Mouse (Mus musculus): Measurements from ENCODE around the gene Arpc1a. TPM values are rescaled to one million over a fixed set of nuclear protein-coding genes. Genes with fewer than 3 reads are reported as not detected.

Arpc1a gene
- polyA plus RNA-seq, 1 experiment from 2014 or later, result 146 TPM

DNA sequence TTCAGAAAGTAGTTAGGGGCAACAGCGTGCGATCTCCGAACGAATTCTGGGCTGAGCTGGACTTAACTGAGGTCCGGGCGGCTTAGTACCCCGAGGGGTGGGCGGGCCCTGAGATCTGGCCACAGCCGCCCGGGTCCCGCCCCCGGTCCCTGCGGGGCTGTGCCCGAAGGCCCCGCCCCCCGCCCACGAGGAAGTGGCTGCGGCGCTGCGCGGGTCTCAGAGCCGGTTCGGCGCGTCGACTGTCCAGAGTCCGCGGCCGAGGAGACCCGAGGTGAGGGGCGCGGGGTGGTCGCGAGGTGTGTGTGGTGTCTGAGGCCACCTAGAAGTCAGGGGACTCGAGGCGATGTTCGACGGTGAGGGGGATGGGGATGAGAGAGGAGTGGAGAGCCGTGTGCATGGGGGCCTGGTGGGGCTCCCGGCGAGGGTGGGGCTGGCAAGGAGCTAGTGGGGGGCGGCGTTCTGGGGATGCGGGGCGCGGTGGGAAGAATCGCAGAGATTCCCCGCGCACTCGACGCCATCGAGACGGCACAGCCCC lies 30.5 kb downstream of the Arpc1a start, which contains the start of gene Arpc1b:
Gene Arpc1b (plus strand): TSS at position 145 of the 535 bp plus-strand sequence.
- WGBS, result under 1% methylated on average over 44 of the region's 53 CpGs
- peak; percentile 81 for ATAC-seq (ENCODE audit: low read depth)

DNA sequence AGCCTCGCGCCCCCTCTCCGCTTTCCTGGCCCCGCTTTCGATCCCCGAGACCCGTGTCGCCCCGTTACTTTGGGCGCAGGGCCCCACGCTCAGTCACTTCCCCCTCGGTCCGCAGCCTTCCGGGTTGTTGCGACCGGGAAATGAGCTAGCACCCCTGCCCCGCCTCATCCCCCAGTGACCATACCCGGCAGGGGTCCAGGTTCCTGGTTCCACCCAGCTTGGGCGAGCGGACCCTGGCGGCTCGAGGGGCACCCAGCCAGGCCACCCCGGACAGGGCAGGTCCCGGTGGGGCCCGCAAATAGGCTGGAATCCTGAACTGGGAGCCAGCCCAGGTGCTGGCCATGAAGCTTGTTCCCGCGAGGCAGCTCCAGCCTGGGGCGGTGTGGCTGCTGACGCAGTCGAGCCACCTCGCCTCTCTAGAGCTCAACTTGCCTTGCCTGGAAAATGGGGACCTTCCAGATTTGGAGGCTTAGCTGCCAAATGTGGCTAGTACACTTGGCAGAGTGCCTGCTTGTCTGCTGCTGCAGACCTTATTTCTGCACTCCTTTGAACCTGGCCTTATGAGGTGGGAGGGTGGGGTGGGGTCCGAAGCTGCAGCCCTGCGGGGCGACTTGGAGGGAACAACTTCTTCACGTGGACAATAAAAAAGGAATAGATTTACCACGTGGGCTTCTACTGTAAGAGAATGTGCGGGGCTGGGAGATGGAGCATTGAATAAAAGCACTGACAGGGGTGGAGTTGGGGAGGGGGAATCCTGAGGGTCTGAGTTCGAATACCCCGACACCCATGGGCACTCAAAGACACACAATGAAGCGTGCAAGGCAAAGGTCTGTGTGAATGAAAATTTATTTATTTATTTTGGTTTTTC lies 31.2 kb downstream of the Arpc1a start:
- Histone ChIP-seq H3K9me3 (ENCODE audit: control insufficient read depth, low read length) (no peaks in the 10 kb centered on the region), H3K9ac (ENCODE audit: low read length) (peak overlapping the region; percentile 79), H3K4me1 (replicated peaks; ENCODE audit: control insufficient read depth, insufficient read depth, low read length) (peaks cover 21% of the 10 kb centered on the region), H3K27ac (ENCODE audit: low read length) (peak overlapping the region; percentile 21), H3K27me3 (ENCODE audit: control insufficient read depth, insufficient read depth, low read depth, low read length) (no peaks in the 10 kb centered on the region), H3K4me3 (ENCODE audit: low read length) (peak overlapping the region; percentile 70), H3K4me2 (ENCODE audit: low read depth, low read length) (peak overlapping the region; percentile 65), H3K36me3 (ENCODE audit: control insufficient read depth, insufficient read depth, low read length) (peaks cover 11% of the 10 kb centered on the region)
- WGBS, result 14% methylated on average over 29 of the region's 40 CpGs
- peak; percentile 45 for ATAC-seq (ENCODE audit: low read depth)

More for the DNA sequence above, 30.5 kb downstream of the Arpc1a start, which contains the start of gene Arpc1b:
- Histone ChIP-seq H3K27me3 (ENCODE audit: control insufficient read depth, insufficient read depth, low read depth, low read length) (no peaks in the 10 kb centered on the region), H3K27ac (ENCODE audit: low read length) (peak within 1 kb of the TSS; percentile 21), H3K9me3 (ENCODE audit: control insufficient read depth, low read length) (no peaks in the 10 kb centered on the region), H3K36me3 (ENCODE audit: control insufficient read depth, insufficient read depth, low read length) (peaks cover 17% of the 10 kb centered on the region), H3K4me3 (ENCODE audit: low read length) (peak within 1 kb of the TSS; percentile 70), H3K4me2 (ENCODE audit: low read depth, low read length) (peak within 1 kb of the TSS; percentile 65), H3K9ac (ENCODE audit: low read length) (peak within 1 kb of the TSS; percentile 79), H3K4me1 (replicated peaks; ENCODE audit: control insufficient read depth, insufficient read depth, low read length) (peaks cover 21% of the 10 kb centered on the region)

DNA sequence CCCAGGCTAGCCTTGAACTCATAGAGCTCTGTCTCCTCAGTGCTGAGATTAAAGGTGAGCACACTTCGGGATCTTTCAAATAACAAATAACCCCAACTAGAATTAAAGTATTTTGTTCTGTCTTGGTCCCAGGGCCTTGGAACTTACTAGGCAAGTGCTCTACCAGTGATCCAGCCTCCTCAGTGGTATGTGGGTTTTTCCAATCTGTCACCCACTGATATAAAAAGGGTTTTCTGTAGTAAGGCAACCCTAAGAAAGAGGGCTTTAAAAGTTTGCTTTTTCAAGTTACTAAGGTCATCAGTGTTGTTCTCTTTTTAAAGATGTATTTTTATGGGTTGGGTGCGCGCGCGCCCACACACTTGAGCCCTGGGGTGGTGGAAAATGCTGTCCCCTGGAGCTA lies 32.1 kb downstream of the Arpc1a start:
- no peaks in the 10 kb centered on the region for H3K27me3 ChIP-seq (ENCODE audit: control insufficient read depth, insufficient read depth, low read depth, low read length)
- 86% methylated on average over 5 of the region's 5 CpGs for WGBS
- H3K27ac ChIP-seq (ENCODE audit: low read length), result peak overlapping the region; percentile 95
- H3K4me2 ChIP-seq (ENCODE audit: low read depth, low read length), result peak overlapping the region; percentile 65
- no peak for ATAC-seq (ENCODE audit: low read depth)
- no peaks in the 10 kb centered on the region for H3K9me3 ChIP-seq (ENCODE audit: control insufficient read depth, low read length)
- peaks cover 2% of the 10 kb centered on the region for H3K36me3 ChIP-seq (ENCODE audit: control insufficient read depth, insufficient read depth, low read length)
- peak overlapping the region; percentile 70; the same call in 1 of the 2 replicates for H3K4me3 ChIP-seq (ENCODE audit: low read length)
- peak overlapping the region; percentile 58 for H3K9ac ChIP-seq (ENCODE audit: low read length)
- H3K4me1 ChIP-seq (replicated peaks; ENCODE audit: control insufficient read depth, insufficient read depth, low read length), result peaks cover 21% of the 10 kb centered on the region

DNA sequence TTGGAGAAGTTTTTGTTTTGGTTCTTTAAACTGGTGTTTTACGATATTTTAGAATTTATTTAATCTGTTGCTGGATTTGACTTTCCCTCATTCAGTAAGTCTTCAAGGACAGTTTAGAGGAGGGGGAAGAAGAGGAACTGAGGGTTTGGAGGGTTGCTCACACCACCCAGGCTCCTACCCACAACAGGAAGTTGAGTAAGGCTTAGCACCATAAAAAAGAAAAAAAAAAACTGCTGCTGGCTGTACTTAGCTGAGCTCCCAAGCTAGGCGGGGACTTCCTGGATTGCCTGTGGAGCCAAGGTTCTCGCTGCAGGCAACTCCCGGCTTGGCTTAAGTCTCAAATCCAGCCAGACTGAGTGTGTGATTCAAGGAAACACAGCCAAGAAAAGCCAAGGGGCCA lies 32.7 kb downstream of the Arpc1a start:
- H3K27me3 ChIP-seq (ENCODE audit: control insufficient read depth, insufficient read depth, low read depth, low read length), result no peaks in the 10 kb centered on the region
- no peaks in the 10 kb centered on the region; the same call in 1 of the 2 replicates for H3K36me3 ChIP-seq (ENCODE audit: control insufficient read depth, insufficient read depth, low read length)
- peaks cover 21% of the 10 kb centered on the region for H3K4me1 ChIP-seq (replicated peaks; ENCODE audit: control insufficient read depth, insufficient read depth, low read length)
- no peaks in the 10 kb centered on the region for H3K9me3 ChIP-seq (ENCODE audit: control insufficient read depth, low read length)
- ATAC-seq (ENCODE audit: low read depth), result peak; percentile 82
- H3K4me2 ChIP-seq (ENCODE audit: low read depth, low read length), result peak overlapping the region; percentile 65
- H3K9ac ChIP-seq (ENCODE audit: low read length), result peak overlapping the region; percentile 58
- peak overlapping the region; percentile 29 for H3K4me3 ChIP-seq (ENCODE audit: low read length)
- 25% methylated on average over 4 of the region's 4 CpGs for WGBS
- peak overlapping the region; percentile 95 for H3K27ac ChIP-seq (ENCODE audit: low read length)

DNA sequence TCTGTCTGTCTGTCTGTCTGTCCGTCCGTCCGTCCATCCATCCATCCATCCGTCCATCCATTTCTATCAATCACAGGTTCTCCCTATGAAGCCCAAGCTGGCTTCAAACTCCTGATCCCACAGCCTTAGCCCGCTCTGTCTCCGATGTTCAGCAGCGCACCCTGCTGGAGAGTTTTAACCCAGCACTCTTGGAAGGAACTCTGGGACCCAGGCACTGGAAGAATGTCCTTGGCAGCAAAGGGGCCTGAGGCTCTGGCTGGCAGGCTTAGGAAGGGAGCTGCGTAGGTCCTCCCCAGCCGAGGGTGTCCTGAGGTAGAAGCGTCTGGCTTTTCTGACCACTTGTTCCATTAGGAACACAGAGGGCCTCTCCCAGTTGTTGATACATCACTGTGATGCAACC lies 33.3 kb downstream of the Arpc1a start:
- 30% methylated on average over 10 of the region's 10 CpGs for WGBS

DNA sequence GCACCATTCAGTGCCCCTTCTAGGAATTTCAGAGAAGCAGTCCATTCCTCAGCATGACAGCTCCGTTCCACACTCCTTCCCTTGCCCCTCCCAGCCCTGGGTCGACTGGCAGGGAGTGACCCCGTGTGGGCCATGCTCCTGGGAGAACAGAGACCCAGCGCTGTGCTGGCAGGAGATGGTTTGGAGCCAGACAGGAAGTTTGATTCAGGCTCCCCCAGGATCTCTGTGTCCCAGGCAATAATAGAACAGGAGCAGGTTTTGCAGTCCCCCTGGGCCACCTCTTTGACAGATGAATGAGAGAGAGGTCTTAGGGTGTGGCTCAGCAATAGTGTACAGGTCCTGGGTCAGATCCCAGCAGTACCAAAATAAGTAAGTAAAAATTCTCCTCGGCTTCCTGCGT lies 34.4 kb downstream of the Arpc1a start:
- no peak overlapping the region for H3K27ac ChIP-seq (ENCODE audit: low read length)
- H3K9ac ChIP-seq (ENCODE audit: low read length), result no peak overlapping the region

More for the DNA sequence above, 33.3 kb downstream of the Arpc1a start:
- no peaks in the 10 kb centered on the region for H3K9me3 ChIP-seq (ENCODE audit: control insufficient read depth, low read length)
- H3K9ac ChIP-seq (ENCODE audit: low read length), result peak overlapping the region; percentile 17; the same call in 1 of the 2 replicates
- peak; percentile 36 for ATAC-seq (ENCODE audit: low read depth)
- peak overlapping the region; percentile 29 for H3K4me3 ChIP-seq (ENCODE audit: low read length)
- H3K27me3 ChIP-seq (ENCODE audit: control insufficient read depth, insufficient read depth, low read depth, low read length), result no peaks in the 10 kb centered on the region
- H3K36me3 ChIP-seq (ENCODE audit: control insufficient read depth, insufficient read depth, low read length), result no peaks in the 10 kb centered on the region; the same call in 1 of the 2 replicates
- H3K4me2 ChIP-seq (ENCODE audit: low read depth, low read length), result peak overlapping the region; percentile 65
- peak overlapping the region; percentile 95 for H3K27ac ChIP-seq (ENCODE audit: low read length)
- peaks cover 21% of the 10 kb centered on the region for H3K4me1 ChIP-seq (replicated peaks; ENCODE audit: control insufficient read depth, insufficient read depth, low read length)

DNA sequence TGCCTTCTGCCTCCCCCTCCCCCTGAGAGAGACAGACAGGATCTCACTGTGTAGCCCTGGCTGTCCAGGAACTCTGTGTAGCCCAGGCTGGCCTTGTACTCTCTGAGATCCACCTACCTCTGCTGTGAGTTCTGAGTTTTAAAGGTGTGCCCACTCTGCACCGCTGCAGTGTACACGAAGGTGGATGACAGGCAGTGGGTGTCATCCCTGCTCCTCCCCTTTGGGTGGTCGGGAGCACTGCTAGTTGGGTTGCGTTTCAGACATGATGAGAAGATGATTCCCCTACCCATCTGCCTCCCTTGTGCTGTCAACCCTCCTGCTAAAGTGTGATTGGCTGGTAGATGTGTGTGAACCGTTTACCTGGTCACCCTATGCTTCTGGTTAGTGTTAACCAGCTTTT lies 34.8 kb downstream of the Arpc1a start:
- H3K4me2 ChIP-seq (ENCODE audit: low read depth, low read length), result no peak overlapping the region
- H3K27ac ChIP-seq (ENCODE audit: low read length), result no peak overlapping the region
- H3K27me3 ChIP-seq (ENCODE audit: control insufficient read depth, insufficient read depth, low read depth, low read length), result no peaks in the 10 kb centered on the region
- H3K9me3 ChIP-seq (ENCODE audit: control insufficient read depth, low read length), result no peaks in the 10 kb centered on the region
- WGBS, result 82% methylated on average over 5 of the region's 5 CpGs
- H3K4me3 ChIP-seq (ENCODE audit: low read length), result no peak overlapping the region
- ATAC-seq (ENCODE audit: low read depth), result no peak
- peaks cover 10% of the 10 kb centered on the region for H3K36me3 ChIP-seq (ENCODE audit: control insufficient read depth, insufficient read depth, low read length)
- peaks cover 21% of the 10 kb centered on the region for H3K4me1 ChIP-seq (replicated peaks; ENCODE audit: control insufficient read depth, insufficient read depth, low read length)
- H3K9ac ChIP-seq (ENCODE audit: low read length), result no peak overlapping the region

More for the DNA sequence above, 34.4 kb downstream of the Arpc1a start:
- Histone ChIP-seq H3K4me3 (ENCODE audit: low read length) (no peak overlapping the region), H3K4me2 (ENCODE audit: low read depth, low read length) (no peak overlapping the region), H3K36me3 (ENCODE audit: control insufficient read depth, insufficient read depth, low read length) (peaks cover 5% of the 10 kb centered on the region), H3K9me3 (ENCODE audit: control insufficient read depth, low read length) (no peaks in the 10 kb centered on the region), H3K4me1 (replicated peaks; ENCODE audit: control insufficient read depth, insufficient read depth, low read length) (peaks cover 21% of the 10 kb centered on the region), H3K27me3 (ENCODE audit: control insufficient read depth, insufficient read depth, low read depth, low read length) (no peaks in the 10 kb centered on the region)
- WGBS, result 44% methylated on average over 6 of the region's 6 CpGs
- no peak for ATAC-seq (ENCODE audit: low read depth)

DNA sequence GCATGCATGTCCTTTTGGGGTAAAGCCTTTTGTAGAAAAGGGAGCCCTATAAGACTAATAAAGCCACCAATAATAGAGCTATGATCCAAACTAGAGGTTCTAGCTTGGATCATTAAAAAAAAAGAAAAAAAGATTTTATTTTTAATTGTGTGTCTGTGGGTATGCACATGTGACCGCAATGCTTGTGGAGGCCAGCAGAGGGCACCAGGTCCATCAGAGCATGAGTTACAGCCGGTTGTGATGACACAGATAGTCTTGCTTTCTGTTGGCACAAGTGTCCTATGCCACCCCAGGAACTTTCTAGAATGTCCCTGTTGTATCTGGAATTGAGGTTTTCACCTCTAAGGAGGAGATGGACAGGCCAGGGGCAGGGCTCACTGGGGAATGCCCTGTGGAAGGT lies 35.8 kb downstream of the Arpc1a start:
- H3K9ac ChIP-seq (ENCODE audit: low read length), result no peak overlapping the region
- H3K4me2 ChIP-seq (ENCODE audit: low read depth, low read length), result no peak overlapping the region
- H3K27ac ChIP-seq (ENCODE audit: low read length), result no peak overlapping the region
- 97% methylated on average over 2 of the region's 2 CpGs for WGBS
- H3K36me3 ChIP-seq (ENCODE audit: control insufficient read depth, insufficient read depth, low read length), result peaks cover 18% of the 10 kb centered on the region
- H3K4me1 ChIP-seq (replicated peaks; ENCODE audit: control insufficient read depth, insufficient read depth, low read length), result peaks cover 21% of the 10 kb centered on the region
- ATAC-seq (ENCODE audit: low read depth), result no peak
- H3K9me3 ChIP-seq (ENCODE audit: control insufficient read depth, low read length), result no peaks in the 10 kb centered on the region
- no peaks in the 10 kb centered on the region for H3K27me3 ChIP-seq (ENCODE audit: control insufficient read depth, insufficient read depth, low read depth, low read length)
- H3K4me3 ChIP-seq (ENCODE audit: low read length), result no peak overlapping the region

DNA sequence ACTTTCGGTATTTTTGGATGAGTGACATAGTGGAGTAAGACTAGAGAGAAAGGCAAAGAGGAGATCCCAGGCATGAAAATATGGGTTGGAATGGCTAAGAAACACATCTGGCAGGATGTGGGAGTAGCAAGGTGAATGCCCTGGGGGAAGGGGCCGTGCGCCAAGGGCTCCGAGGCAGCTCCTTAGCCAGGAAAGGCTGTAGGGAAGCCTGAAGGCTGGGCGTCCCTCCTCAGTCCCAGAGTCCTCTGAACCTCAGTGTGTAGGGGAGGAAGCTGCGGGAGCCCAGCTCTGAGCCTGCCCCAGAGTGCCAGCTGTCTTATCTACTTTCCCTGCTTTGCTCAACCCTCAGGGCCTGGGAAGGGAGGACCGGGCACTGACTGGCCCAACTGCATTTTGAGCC lies 37.3 kb downstream of the Arpc1a start:
- Histone ChIP-seq H3K27me3 (ENCODE audit: control insufficient read depth, insufficient read depth, low read depth, low read length) (no peaks in the 10 kb centered on the region), H3K4me2 (ENCODE audit: low read depth, low read length) (no peak overlapping the region), H3K9me3 (ENCODE audit: control insufficient read depth, low read length) (no peaks in the 10 kb centered on the region), H3K27ac (ENCODE audit: low read length) (no peak overlapping the region), H3K4me3 (ENCODE audit: low read length) (no peak overlapping the region), H3K36me3 (ENCODE audit: control insufficient read depth, insufficient read depth, low read length) (peaks cover 26% of the 10 kb centered on the region), H3K9ac (ENCODE audit: low read length) (no peak overlapping the region), H3K4me1 (replicated peaks; ENCODE audit: control insufficient read depth, insufficient read depth, low read length) (peaks cover 15% of the 10 kb centered on the region)
- no peak for ATAC-seq (ENCODE audit: low read depth)
- WGBS, result 59% methylated on average over 7 of the region's 7 CpGs
